Mouse (Mus musculus) intestine, postnatal 0 days (tissue): ENCODE measurements at regions not wholly inside any gene's neighbourhood (a gene's known extent, or its start where the extent isn't known, plus 50 kb on each side); places are given as distances from the start of the nearest gene placed in this dataset.

Experiments
- ATAC-seq: fragments of 200-750 bp; cut with Nextera tagmentation; 2 replicates; pipeline ENCODE4 v1.8.0; 2017; ENCODE audit warnings: mild to moderate bottlenecking, moderate TSS enrichment, moderate library complexity
- H3K27ac ChIP-seq: fragments of 300-500 bp; sonication (generic); 2 replicates; pipeline ENCODE4 v1.5.1; 2014; ENCODE audit warnings: mild to moderate bottlenecking, low read depth, low read length, moderate library complexity
- H3K27me3 ChIP-seq: fragments of 300-500 bp; sonication (generic); replicated peaks from 2 replicates; pipeline ENCODE4 v1.6.1; 2014; ENCODE audit warnings: low read length, mixed read lengths; ENCODE audit not compliant: control insufficient read depth, insufficient read depth
- H3K36me3 ChIP-seq: fragments of 300-500 bp; sonication (generic); 2 replicates; pipeline ENCODE4 v1.6.1; 2014; ENCODE audit warnings: mild to moderate bottlenecking, moderate library complexity; ENCODE audit not compliant: control insufficient read depth, insufficient read depth
- H3K4me1 ChIP-seq: fragments of 300-500 bp; sonication (generic); replicated peaks from 2 replicates; pipeline ENCODE4 v1.6.1; 2014; ENCODE audit warnings: antibody characterized with exemption, low read length, mixed read lengths; ENCODE audit not compliant: control insufficient read depth, insufficient read depth
- H3K4me2 ChIP-seq: fragments of 300-500 bp; sonication (generic); replicated peaks from 2 replicates; pipeline ENCODE4 v1.6.1; 2014; ENCODE audit warnings: low read depth, mild to moderate bottlenecking, moderate library complexity
- H3K4me3 ChIP-seq: fragments of 300-500 bp; sonication (generic); 2 replicates; pipeline ENCODE4 v1.5.1; 2014; ENCODE audit warnings: low read depth, low read length
- H3K9ac ChIP-seq: fragments of 300-500 bp; sonication (generic); 2 replicates; pipeline ENCODE4 v1.6.1; 2014; ENCODE audit warnings: mild to moderate bottlenecking, low read depth, low read length
- H3K9me3 ChIP-seq: fragments of 300-500 bp; sonication (generic); 2 replicates; pipeline ENCODE4 v1.6.1; 2016; ENCODE audit warnings: mixed run types; ENCODE audit not compliant: control insufficient read depth
- CTCF ChIP-seq: sonication (generic); IDR thresholded peaks from 2 replicates; pipeline ENCODE4 v1.5.1; 2016; ENCODE audit warnings: low read depth, mild to moderate bottlenecking, control low read depth, antibody characterized with exemption, moderate library complexity
- WGBS: fragments of 180-500 bp; shearing (Covaris S2); extraction: QIAGEN DNeasy Blood & Tissue Kit; methylation state at CpG from one replicate; pipeline ENCODE4 v1.1.7; 2014; 5-methylcytosine and 5-hydroxymethylcytosine counted together

- Histone ChIP-seq H3K27ac (no peak overlapping the region), H3K27me3 (no peaks in the 10 kb centered on the region), H3K36me3 (no peaks in the 10 kb centered on the region), H3K9ac (no peak overlapping the region), H3K9me3 (no peaks in the 10 kb centered on the region), H3K4me2 (no peak overlapping the region), H3K4me3 (no peak overlapping the region), H3K4me1 (no peaks in the 10 kb centered on the region)
- WGBS: 76% methylated on average over 2 of the region's 2 CpGs
- no peak for ATAC-seq
- TF ChIP-seq CTCF: no peak
These were observed 404.2 kb downstream of the Ndufa4 start for GRCm38 (mm10) chr6:11503136-11503535.

- ATAC-seq: no peak
These were observed 412.9 kb downstream of the Ndufa4 start for GRCm38 (mm10) chr6:11494427-11494826.

GRCm38 (mm10) chr6:11476950-11477349, 430.3 kb downstream of the Ndufa4 start:
- no peak overlapping the region for H3K9ac ChIP-seq
- H3K4me2 ChIP-seq: no peak overlapping the region
- H3K36me3 ChIP-seq: no peaks in the 10 kb centered on the region
- no peak for ATAC-seq
- no peaks in the 10 kb centered on the region for H3K27me3 ChIP-seq
- no peaks in the 10 kb centered on the region for H3K9me3 ChIP-seq
- H3K27ac ChIP-seq: no peak overlapping the region
- H3K4me3 ChIP-seq: no peak overlapping the region
- 56% methylated on average over 2 of the region's 2 CpGs for WGBS
- no peak for TF ChIP-seq CTCF
- no peaks in the 10 kb centered on the region for H3K4me1 ChIP-seq

More at GRCm38 (mm10) chr6:11494427-11494826, 412.9 kb downstream of the Ndufa4 start:
- no peak overlapping the region for H3K9ac ChIP-seq
- no peaks in the 10 kb centered on the region for H3K9me3 ChIP-seq
- no peaks in the 10 kb centered on the region for H3K4me1 ChIP-seq
- H3K27ac ChIP-seq: no peak overlapping the region
- no peaks in the 10 kb centered on the region for H3K36me3 ChIP-seq
- H3K4me2 ChIP-seq: no peak overlapping the region
- TF ChIP-seq CTCF: no peak
- no peak overlapping the region for H3K4me3 ChIP-seq
- WGBS: 79% methylated on average over 2 of the region's 2 CpGs
- H3K27me3 ChIP-seq: no peaks in the 10 kb centered on the region
